Mouse (Mus musculus): Measurements from ENCODE around the gene Gm10320. TPM values are rescaled to one million over a fixed set of nuclear protein-coding genes. Genes with fewer than 3 reads are reported as not detected.

Gene Gm10320
- total RNA-seq, 1 experiment from 2014 or later = not detected

DNA sequence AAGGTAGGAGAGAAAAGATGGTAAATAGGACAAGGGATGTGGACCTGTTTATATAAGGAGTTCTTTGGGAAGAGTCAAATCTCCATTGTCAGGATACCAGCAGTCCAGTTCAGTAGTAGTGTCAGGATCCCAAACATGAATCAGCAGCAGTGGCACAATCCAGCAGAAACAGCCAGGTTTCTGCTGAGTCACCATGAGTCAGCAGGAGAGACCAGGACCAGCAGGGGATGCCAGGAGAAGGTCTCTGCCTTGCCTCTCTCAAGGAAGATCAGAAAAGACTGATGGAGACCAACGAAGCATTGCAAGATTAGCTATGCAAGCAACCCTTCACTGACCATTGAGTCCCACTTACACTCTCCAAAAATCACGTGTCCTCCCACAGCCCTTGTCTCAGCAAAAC, 35.4 kb downstream of the Gm10320 start:
- no peak for DNase-seq

DNA sequence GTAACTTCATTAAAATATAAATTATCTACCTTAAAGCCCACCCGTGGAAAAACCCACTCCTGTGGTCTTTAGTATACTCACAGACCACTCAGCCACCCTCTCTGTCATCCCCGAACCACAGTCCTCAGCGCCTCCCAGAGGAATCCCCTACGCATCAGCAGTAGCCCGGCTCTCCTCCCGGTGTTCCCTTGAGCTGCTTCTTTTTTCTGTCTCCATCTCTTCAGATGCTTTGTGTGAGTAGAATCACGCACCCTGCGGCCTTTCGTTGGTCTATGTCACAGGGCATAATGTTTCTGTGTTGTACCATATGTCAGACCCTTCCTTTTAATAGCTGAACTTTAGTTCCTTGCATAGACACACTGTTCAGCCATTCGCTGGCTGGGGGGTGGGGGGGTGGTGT, 36.2 kb downstream of the Gm10320 start:
- DNase-seq = no peak

DNA sequence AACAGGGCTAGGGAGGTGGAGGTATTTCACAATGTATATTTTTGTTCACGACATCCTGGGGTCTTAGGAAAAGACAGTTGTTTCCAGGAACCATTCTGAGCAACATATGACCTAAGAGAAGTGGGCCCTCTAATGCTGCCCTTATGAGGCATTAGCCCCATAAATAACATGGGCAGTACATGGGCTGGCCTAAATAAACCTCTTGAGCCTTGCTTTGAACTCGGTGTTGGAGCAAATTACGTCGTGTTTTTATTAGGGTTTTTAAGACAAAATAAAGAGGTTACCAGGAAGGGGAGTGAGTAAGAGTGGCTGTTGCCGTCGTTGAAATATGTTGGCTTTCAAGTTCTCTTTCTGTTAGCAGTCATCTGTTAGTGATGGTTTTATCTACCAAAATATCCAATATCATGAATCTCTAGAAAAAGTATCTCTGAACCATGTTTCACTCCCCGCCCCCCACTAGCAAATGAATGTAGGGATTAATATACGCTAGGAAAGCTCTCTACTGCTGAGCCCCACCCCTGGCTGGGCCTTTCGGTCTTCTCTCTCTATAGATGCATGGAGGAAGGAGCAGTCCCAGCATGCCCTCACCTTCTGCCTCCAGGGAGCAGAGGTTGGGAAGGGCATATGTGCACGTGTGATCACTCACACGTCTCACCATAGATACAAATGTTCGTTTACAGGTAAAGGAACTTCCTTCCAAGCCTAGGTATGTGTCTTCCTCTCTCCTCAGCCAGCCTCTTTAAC, 37.4 kb downstream of the Gm10320 start:
- DNase-seq = no peak

DNA sequence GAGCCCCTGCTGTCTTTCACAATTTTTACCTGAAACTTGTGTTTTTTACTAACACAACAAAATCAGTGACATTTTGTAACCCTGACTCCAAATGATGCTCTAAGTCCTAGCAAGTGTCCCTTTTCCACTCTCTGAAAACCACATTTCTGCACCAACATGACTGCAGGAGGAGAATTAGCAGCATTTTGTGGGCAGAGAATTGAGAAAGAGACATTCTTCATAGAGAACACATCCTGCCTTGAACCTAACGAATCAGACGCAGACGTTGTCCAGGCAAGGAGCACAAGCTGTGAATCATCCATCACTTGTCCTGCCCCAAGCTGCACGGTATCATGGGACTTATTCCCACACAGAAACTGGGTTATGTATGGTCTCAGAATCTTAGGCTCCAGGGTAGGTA, 38.7 kb downstream of the Gm10320 start:
- DNase-seq = no peak

DNA sequence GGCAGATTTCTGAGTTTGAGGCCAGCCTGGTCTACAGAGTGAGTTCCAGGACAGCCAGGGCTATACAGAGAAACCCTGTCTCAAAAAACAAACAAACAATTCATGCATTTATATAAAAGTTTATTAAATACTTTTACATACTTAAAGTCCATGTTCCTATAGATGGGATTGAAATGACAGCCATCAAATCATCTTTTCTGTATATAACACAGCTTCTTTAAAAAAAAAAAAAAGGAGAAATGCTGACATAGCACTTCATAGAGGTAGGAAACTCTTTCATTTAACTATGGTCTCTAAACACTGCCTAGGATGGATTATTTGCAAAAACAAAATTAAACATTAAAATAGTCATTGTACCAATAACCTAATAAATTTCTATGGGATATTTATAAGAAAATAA, 43.1 kb downstream of the Gm10320 start:
- no peak for DNase-seq

DNA sequence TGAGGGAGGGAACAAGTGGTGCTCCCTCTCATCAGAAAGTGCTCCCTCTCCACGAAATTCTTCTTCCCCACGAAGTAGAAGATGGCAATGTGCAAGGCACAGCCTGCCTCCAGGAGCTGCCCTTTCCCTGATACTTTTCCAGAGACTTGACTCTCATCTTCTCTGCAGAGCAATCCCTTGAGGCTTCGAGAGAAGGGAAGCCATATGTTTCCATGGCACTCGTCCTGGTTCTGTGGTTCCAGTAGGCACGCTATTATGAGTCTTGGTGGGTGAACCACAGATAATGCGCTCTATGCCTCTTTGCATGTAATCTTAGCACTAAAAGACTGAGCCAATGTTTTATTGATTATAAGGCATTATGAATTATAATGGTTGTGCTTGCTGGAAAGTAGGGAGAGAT, 44.1 kb downstream of the Gm10320 start:
- DNase-seq = no peak

DNA sequence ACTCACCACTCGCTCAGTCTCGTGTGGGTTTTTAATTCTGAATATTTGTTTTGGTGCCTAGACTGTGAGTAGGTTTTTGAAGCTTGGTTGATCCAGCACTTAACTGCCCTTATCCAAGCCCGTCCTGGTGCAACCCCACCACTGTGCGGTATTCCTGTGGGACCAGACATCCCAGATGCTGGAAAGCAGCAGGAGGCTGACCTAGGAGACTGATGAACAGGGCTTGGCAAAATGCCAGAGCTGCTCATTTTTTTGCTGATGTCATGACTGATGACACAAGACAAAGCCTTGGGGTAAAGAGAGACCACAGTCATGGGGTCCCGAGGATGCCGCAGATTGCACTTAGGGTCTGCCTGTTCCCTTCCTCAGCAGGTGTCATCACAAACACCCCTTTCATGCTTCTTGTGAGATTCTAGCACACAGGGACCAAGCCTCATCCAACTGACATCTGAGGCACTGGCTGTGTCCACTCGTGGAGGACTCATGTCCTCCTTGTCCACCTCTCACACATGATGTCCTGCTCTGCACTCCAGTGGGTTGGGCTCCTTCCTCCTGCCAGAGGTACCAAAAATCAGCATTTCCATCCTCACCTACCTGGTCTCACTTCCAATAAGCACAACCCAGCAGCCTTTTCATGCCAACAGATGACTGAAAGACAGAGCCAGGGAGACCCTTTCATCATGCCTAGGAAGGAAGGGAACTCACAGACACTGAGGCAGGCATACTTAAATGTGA, 46.2 kb downstream of the Gm10320 start:
- DNase-seq = no peak

DNA sequence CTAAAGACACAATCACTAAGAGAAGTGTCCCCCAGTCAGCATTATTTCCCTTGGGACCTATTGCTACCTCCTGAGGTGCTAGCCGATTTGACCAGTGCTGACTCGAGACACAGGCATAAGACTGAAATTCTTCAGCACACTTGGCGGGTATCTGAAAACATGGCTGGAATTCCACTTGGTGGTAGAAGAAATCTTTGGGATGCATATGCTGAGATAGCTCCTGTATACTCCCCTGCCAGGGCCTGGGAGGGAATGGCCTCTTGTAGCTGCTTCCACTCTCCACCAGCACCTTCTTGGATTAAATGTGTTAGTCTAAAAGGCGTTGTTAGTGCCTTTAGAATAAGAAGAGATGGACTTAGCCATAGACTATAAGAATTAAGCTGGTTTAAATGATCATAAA, 50.8 kb downstream of the Gm10320 start:
- DNase-seq = no peak

DNA sequence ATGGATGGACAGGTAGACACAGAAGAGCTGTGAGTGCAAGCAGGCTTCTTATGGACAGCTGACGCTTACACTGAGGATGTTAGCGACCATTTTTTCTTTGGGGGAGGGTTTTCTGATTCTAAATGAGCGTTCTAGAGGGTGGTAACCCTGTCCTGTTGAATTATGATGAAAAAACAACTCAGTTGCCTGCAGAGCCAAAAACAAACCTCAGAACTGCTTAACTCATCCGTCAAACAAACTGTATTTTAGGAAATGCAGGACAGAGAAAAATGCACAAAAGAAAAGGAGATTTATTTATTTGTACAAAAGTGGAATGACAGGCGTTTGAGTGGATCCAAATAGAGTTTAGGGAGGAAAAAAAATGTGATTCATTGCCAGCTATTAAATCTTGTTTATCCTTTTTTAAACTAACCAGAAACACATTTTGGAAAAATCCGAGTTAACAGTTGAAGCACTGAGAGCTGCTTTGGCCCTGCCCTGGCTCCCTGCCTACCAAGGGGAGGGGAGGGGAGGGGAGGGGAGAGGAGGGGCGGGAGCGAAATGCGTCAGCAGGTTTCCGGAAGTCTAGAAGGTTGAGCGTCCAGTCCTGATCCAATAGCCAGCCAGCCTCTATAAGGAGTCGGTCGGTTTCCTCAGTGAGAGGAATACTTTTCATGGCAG, 51.4 kb downstream of the Gm10320 start:
- DNase-seq = peak; percentile 31

Other genes starting within 250 kb of the Gm10320 start
- 15.7 and 19.0 TPM in 2 replicates for gene Utp15, start 229.0 kb downstream of the Gm10320 start, total RNA-seq (2021)
- 22.0 and 26.4 TPM in 2 replicates for gene Ankra2, start 228.9 kb downstream of the Gm10320 start, total RNA-seq (2021)
- gene Gm21976, start 212.1 kb downstream of the Gm10320 start, total RNA-seq (2021) = not detected in 2 replicates
- gene Btf3, start 175.0 kb downstream of the Gm10320 start, total RNA-seq (2021) = 364 and 430 TPM in 2 replicates
- gene Foxd1, start 137.8 kb downstream of the Gm10320 start, total RNA-seq (2021) = 0.75 and 0.82 TPM in 2 replicates
- not detected in 2 replicates for gene Tmem174, start 145.4 kb upstream of the Gm10320 start, total RNA-seq (2021)
- 1.2 and 1.5 TPM in 2 replicates for gene Tmem171, start 202.8 kb upstream of the Gm10320 start, total RNA-seq (2021)